ENCODE assay signal across 8 mouse cellular contexts in genomic region chr15:27935772-27936746, GRCm38 (mm10).
A peak's percentile ranks its signal among the peaks of the same experiment; 100 is the strongest.
DNase-seq lines count a peak whose midpoint lies in the region; ATAC-seq and TF ChIP-seq lines count a peak whose summit lies in the region.

No protein-coding gene starts in this region.

- ATAC-seq in heart, embryonic 12.5 days (ENCODE audit: insufficient number of reproducible peaks, low FRiP score) = no peak
- no peak for ATAC-seq in embryonic facial prominence, embryonic 11.5 days (replicated peaks; ENCODE audit: insufficient number of reproducible peaks, low FRiP score, low TSS enrichment, low read depth)
- ATAC-seq in hindbrain, embryonic 15.5 days (ENCODE audit: low FRiP score, low read depth) = no peak
- ATAC-seq in megakaryocyte, adult 5-6 weeks (ENCODE audit: poor library complexity, severe bottlenecking) = no peak

- no peak overlapping the region for H3K4me3 ChIP-seq in heart, embryonic 12.5 days
- H3K4me3 ChIP-seq in embryonic facial prominence, embryonic 11.5 days (ENCODE audit: low read depth, low read length) = no peak overlapping the region
- H3K4me3 ChIP-seq in hindbrain, embryonic 15.5 days = no peak overlapping the region
- peak overlapping the region; percentile 14 for H3K4me3 ChIP-seq in myocyte

- no peak overlapping the region for H3ac ChIP-seq in myocyte (ENCODE audit: control insufficient read depth, insufficient read length)

- H3K4me1 ChIP-seq in heart, embryonic 12.5 days (replicated peaks) = peaks cover 67% of the 10 kb centered on the region
- H3K4me1 ChIP-seq in embryonic facial prominence, embryonic 11.5 days (ENCODE audit: control insufficient read depth, insufficient read depth, low read length) = peaks cover 3% of the 10 kb centered on the region; the same call in 1 of the 2 replicates
- H3K4me1 ChIP-seq in hindbrain, embryonic 15.5 days (replicated peaks) = peaks cover 57% of the 10 kb centered on the region

- no peak overlapping the region for H3K4me2 ChIP-seq in heart, embryonic 12.5 days
- no peak overlapping the region for H3K4me2 ChIP-seq in embryonic facial prominence, embryonic 11.5 days (ENCODE audit: low read depth, low read length)
- peak overlapping the region; percentile 60 for H3K4me2 ChIP-seq in hindbrain, embryonic 15.5 days
- H3K4me2 ChIP-seq in myocyte (ENCODE audit: low read depth) = peak overlapping the region; percentile 93

- H3K9ac ChIP-seq in heart, embryonic 12.5 days = no peak overlapping the region
- H3K9ac ChIP-seq in embryonic facial prominence, embryonic 11.5 days (replicated peaks; ENCODE audit: low read length) = no peak overlapping the region
- H3K9ac ChIP-seq in hindbrain, embryonic 15.5 days = peak overlapping the region; percentile 33; the same call in 1 of the 2 replicates

- DNase-seq in heart, postnatal 4 days = peak; percentile 34
- peak; percentile 67 for DNase-seq in embryonic facial prominence, embryonic 11.5 days (ENCODE audit: low spot score)
- DNase-seq in thymus, postnatal 0 days (ENCODE audit: low spot score) = no peak
- no peak for DNase-seq in c-Kit-positive CD71-positive TER-119-positive erythroid progenitor cells, embryonic 14.5 days (ENCODE audit: low spot score)

- no peak overlapping the region for H3K27ac ChIP-seq in heart, embryonic 12.5 days (ENCODE audit: poor library complexity, severe bottlenecking)
- H3K27ac ChIP-seq in embryonic facial prominence, embryonic 11.5 days (replicated peaks; ENCODE audit: low read depth, low read length) = no peak overlapping the region
- H3K27ac ChIP-seq in hindbrain, embryonic 15.5 days (replicated peaks) = peak overlapping the region; percentile 94

- H3K36me3 ChIP-seq in heart, embryonic 12.5 days = no peaks in the 10 kb centered on the region
- no peaks in the 10 kb centered on the region for H3K36me3 ChIP-seq in embryonic facial prominence, embryonic 11.5 days (replicated peaks; ENCODE audit: control insufficient read depth, insufficient read depth, low read depth, low read length)
- H3K36me3 ChIP-seq in hindbrain, embryonic 15.5 days = no peaks in the 10 kb centered on the region
- no peaks in the 10 kb centered on the region for H3K36me3 ChIP-seq in myocyte (ENCODE audit: control insufficient read depth, insufficient read depth)

- H3K79me2 ChIP-seq in myocyte (ENCODE audit: control insufficient read depth, insufficient read depth) = peaks cover 87% of the 10 kb centered on the region

- no peak for TF ChIP-seq POLR2A in myocyte (IDR thresholded peaks at IDR 0.05; ENCODE audit: insufficient read length, low read depth)

- 69% methylated on average over 12 of the region's 12 CpGs for WGBS in heart, embryonic 12.5 days
- 50% methylated on average over 12 of the region's 12 CpGs for WGBS in embryonic facial prominence, embryonic 11.5 days
- WGBS in hindbrain, embryonic 15.5 days = 59% methylated on average over 12 of the region's 12 CpGs

- no peaks in the 10 kb centered on the region for H3K27me3 ChIP-seq in heart, embryonic 12.5 days (replicated peaks)
- no peaks in the 10 kb centered on the region for H3K27me3 ChIP-seq in embryonic facial prominence, embryonic 11.5 days (ENCODE audit: control insufficient read depth, insufficient read depth, low read length)
- no peaks in the 10 kb centered on the region for H3K27me3 ChIP-seq in hindbrain, embryonic 15.5 days
- no peaks in the 10 kb centered on the region for H3K27me3 ChIP-seq in myocyte (ENCODE audit: control insufficient read depth, insufficient read depth, insufficient read length)

- no peaks in the 10 kb centered on the region for H3K9me3 ChIP-seq in heart, embryonic 12.5 days (replicated peaks)
- H3K9me3 ChIP-seq in embryonic facial prominence, embryonic 11.5 days (replicated peaks; ENCODE audit: control insufficient read depth, low read length) = no peaks in the 10 kb centered on the region
- no peaks in the 10 kb centered on the region for H3K9me3 ChIP-seq in hindbrain, embryonic 15.5 days

TF ChIP-seq in myocyte, 11 proteins besides CTCF, POLR2A, EP300 and RAD21:
- TF ChIP-seq MYOD1 (IDR thresholded peaks at IDR 0.05; ENCODE audit: control insufficient read depth in 1 of 3, insufficient read length in 2 of 3, low read depth in 2 of 3) = peak in 1 of 3 experiments; percentile 3
- TF ChIP-seq CEBPB (IDR thresholded peaks at IDR 0.05; ENCODE audit: insufficient read depth, poor library complexity, severe bottlenecking) = 0 out of 2 replicates have a peak, but pooled peaks have one; percentile 19
- TF ChIP-seq SRF (IDR thresholded peaks at IDR 0.05; ENCODE audit: control insufficient read depth, insufficient read length, low read depth) = no peak
- no peak for TF ChIP-seq REST (IDR thresholded peaks at IDR 0.05; ENCODE audit: insufficient read depth, insufficient read length)
- TF ChIP-seq MAX (IDR thresholded peaks at IDR 0.05; ENCODE audit: low read depth) = no peak
- peak; percentile 78 for TF ChIP-seq TCF12 (IDR thresholded peaks at IDR 0.05; ENCODE audit: insufficient read depth, poor library complexity, severe bottlenecking)
- TF ChIP-seq POLR2AphosphoS2 (IDR thresholded peaks at IDR 0.05; ENCODE audit: insufficient read length, low read depth) = no peak
- no peak for TF ChIP-seq E2F4 (IDR thresholded peaks at IDR 0.05; ENCODE audit: insufficient read depth)
- no peak for TF ChIP-seq TCF3 (IDR thresholded peaks at IDR 0.05; ENCODE audit: insufficient read length, low read depth)
- TF ChIP-seq MYOG (IDR thresholded peaks at IDR 0.05; ENCODE audit: control insufficient read depth in 1 of 3, insufficient read depth in 1 of 3, insufficient read length in 2 of 3, low read depth in 2 of 3) = no peak
- no peak for TF ChIP-seq USF1 (IDR thresholded peaks at IDR 0.05; ENCODE audit: low read depth)

Comparison
In these comparisons a context has a peak if more than half of its experiments do, and no peak if none do; other contexts are left out.
1. DNase-seq: peak in heart, postnatal 4 days (single experiment) and embryonic facial prominence, embryonic 11.5 days (single experiment); none in thymus, postnatal 0 days (single experiment) and c-Kit-positive CD71-positive TER-119-positive erythroid progenitor cells, embryonic 14.5 days (single experiment).
2. H3K4me2 ChIP-seq: peak in hindbrain, embryonic 15.5 days (single experiment) and myocyte (single experiment); none in heart, embryonic 12.5 days (single experiment) and embryonic facial prominence, embryonic 11.5 days (single experiment).